Mouse (Mus musculus): ENCODE results near the gene Pde12. TPM values are rescaled to one million over a fixed set of nuclear protein-coding genes. Genes with fewer than 3 reads are reported as not detected.

Pde12 gene
- polyA plus RNA-seq, 1 experiment = 18.8 TPM

GRCm38 (mm10) chr14:26645989-26646650 lies 23.6 kb downstream of the Pde12 start:
- no peak for TF ChIP-seq GATA1 (IDR thresholded peaks at IDR 0.05; ENCODE audit: low read length)

- no peak for TF ChIP-seq GATA1 (IDR thresholded peaks at IDR 0.05; ENCODE audit: low read length)
These were observed 26.6 kb downstream of the Pde12 start for GRCm38 (mm10) chr14:26643006-26643624.

DNA sequence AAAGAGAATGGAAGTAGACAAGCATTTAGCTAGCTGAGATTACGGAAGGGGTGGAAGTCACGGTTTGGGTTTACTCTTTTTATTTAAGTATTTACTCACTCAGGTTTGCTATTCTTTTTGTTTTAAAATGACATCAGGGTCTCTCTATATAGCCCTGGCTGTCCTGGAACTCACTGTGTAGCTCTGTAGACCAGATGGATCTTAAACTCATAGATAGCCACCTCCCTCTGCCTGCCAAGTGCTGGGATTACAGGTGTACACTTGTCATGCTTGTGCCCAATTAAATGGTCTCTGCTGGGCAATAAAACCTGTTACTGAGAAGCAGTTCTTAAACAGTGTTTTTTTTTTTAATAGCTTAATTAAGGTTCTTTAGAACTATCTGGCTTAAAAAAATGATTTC lies 29.7 kb downstream of the Pde12 start:
- TF ChIP-seq GATA1 (IDR thresholded peaks at IDR 0.05; ENCODE audit: low read length) = no peak

- no peak for TF ChIP-seq GATA1 (IDR thresholded peaks at IDR 0.05; ENCODE audit: low read length)
These were observed 30.4 kb downstream of the Pde12 start for GRCm38 (mm10) chr14:26639251-26639650.

- TF ChIP-seq GATA1 (IDR thresholded peaks at IDR 0.05; ENCODE audit: low read length) = no peak
These were observed 31.0 kb downstream of the Pde12 start for GRCm38 (mm10) chr14:26638708-26639084.

- no peak for TF ChIP-seq GATA1 (IDR thresholded peaks at IDR 0.05; ENCODE audit: low read length)
These were observed 31.6 kb downstream of the Pde12 start, which contains the start of gene Arf4 for GRCm38 (mm10) chr14:26637851-26638707. TSS of gene Arf4 (plus strand) at chr14:26638074.

- TF ChIP-seq GATA1 (IDR thresholded peaks at IDR 0.05; ENCODE audit: low read length) = no peak
These were observed 32.4 kb downstream of the Pde12 start for GRCm38 (mm10) chr14:26637025-26637850.

GRCm38 (mm10) chr14:26626605-26627140 lies 43.0 kb downstream of the Pde12 start:
- no peak for TF ChIP-seq GATA1 (IDR thresholded peaks at IDR 0.05; ENCODE audit: low read length)

DNA sequence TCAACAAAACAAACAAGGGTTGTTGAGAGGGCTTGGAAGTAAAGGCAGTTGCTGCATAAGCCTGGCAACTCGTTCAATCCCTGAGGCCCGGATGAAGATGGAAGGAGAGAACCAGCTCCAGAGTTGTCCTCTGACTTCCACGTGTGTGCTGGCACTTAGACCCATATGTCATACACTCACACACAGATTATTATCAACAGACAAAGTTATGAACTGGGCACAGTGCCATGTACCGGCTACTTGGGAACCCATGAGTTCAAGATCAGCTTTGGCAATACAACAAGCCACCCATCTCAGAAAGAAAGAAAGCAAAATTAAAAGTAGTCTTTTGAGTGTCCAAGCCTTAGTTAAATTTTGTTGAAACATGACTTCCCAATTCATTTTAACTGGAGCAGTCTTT lies 44.4 kb downstream of the Pde12 start:
- TF ChIP-seq GATA1 (IDR thresholded peaks at IDR 0.05; ENCODE audit: low read length) = no peak

GRCm38 (mm10) chr14:26610689-26611088 lies 59.0 kb downstream of the Pde12 start:
- TF ChIP-seq GATA1 (IDR thresholded peaks at IDR 0.05; ENCODE audit: low read length) = no peak

Other genes with a start within 250 kb of the Pde12 start
- gene Slmap, start 135.0 kb downstream of the Pde12 start, polyA plus RNA-seq (2012) = 60.1 and 67.3 TPM in 2 replicates
- 9.9 and 15.5 TPM in 2 replicates for gene Dennd6a, start 96.0 kb downstream of the Pde12 start, polyA plus RNA-seq (2012)
- 196 and 223 TPM in 2 replicates for gene Arf4, start 31.8 kb downstream of the Pde12 start, polyA plus RNA-seq (2012)
- 0.01 TPM in 1 of 2 replicates, not detected in the other for gene Dnah12, start 23.4 kb upstream of the Pde12 start, polyA plus RNA-seq (2012)
- not detected in 2 replicates for gene Asb14, start 224.7 kb upstream of the Pde12 start, polyA plus RNA-seq (2012)

All from G1E-ER4 (cell line).